Mouse (Mus musculus): ENCODE measurements around the gene Tbce.

DNA sequence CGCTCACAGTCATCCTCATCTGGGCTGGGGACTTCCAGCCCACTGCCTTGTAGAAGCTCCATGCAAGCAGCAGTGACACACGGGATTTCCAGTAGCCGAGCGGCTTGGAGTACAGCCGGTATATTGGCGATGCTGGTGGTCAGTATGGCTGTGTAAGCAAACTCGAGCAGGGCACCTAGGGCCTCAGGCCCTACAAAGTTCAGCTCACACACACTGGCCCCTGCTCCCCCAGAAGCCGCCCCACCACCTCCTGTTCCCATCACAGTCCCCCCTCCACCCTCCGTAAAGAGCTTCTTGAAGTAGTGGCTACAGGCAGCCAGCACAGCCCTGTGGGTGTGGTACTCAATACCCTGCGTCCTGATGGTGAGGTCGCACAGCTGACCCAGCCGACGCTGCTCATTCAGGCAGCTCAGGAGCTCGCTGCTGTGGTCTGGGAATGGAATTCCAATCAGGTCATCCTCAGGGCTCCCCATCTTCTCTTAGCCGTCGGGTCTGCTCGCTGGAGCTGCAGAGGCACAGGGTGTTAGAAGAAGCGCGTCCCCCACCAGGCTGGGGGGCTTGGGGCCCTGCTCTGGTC is 74.0 kb downstream of the Tbce start:
- TF ChIP-seq CTCF (IDR thresholded peaks at IDR 0.05; ENCODE audit: extremely low read depth, insufficient read length, insufficient replicate concordance, low read depth, low read length) = no peak
- no peak for TF ChIP-seq POLR2A (IDR thresholded peaks at IDR 0.05; ENCODE audit: low read depth, low read length)

Data from small intestine, adult 2 months (tissue).